Mouse (Mus musculus): ENCODE measurements around the gene Taok3. TPM values are rescaled to one million over a fixed set of nuclear protein-coding genes. Genes with fewer than 3 reads are reported as not detected.

Taok3 gene
- total and polyA plus RNA-seq, 3 experiments = 8.3 to 35.0 (median 17.4) TPM

DNA sequence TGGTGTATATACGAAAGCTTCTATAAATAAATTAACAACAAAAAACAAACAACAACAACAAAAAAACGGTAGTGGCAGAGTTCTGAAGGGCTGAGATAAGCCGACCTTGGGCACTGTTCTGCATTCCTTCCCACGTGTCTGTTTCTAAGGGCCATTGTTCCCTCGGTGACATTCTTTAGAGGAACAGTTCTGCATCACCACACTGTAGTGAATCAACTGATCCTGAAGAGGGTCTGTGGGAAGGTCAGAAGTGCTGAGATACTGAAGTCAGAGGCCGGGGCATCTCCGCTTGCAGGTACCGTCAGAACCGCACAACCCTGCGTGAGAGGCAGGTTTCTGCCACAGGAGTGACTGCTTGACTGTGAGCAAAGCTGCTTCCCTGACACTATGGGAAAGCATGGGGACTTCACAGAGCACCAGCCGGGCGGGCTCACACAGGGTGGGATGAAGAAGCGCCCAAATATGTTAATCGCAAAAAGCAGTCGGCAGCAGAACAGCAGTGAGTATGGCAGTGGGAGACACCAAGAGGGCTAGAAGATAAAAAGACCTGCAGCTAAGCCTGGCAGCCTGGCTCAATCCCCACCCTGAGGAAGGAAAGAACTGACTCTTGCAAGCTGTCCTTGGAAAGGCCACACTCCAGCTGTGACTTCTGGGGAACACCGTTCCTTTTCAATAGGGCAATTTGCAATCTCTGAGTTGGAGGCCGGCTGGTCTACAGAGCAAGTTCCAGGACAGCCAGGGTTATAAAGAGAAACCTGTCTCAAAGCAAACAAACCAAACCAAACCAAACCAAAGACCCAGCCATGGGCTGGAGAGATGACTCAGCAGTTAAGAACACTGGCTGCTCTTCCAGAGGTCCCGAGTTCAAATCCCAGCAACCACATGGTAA is 184.0 kb downstream of the Taok3 start:
- H3K27ac ChIP-seq (ENCODE audit: insufficient read depth, low read depth) = no peak overlapping the region
- in situ Hi-C loops (cut with MboI; ENCODE audit: low pct_ligation_motif_present, low pct_unique_long_range_greater_than_20kb, low sequenced_read_pairs) = no loop called here
- H3K79me2 ChIP-seq (replicated peaks; ENCODE audit: control insufficient read depth, extremely low read depth, insufficient read depth, poor library complexity, severe bottlenecking) = no peaks in the 10 kb centered on the region

DNA sequence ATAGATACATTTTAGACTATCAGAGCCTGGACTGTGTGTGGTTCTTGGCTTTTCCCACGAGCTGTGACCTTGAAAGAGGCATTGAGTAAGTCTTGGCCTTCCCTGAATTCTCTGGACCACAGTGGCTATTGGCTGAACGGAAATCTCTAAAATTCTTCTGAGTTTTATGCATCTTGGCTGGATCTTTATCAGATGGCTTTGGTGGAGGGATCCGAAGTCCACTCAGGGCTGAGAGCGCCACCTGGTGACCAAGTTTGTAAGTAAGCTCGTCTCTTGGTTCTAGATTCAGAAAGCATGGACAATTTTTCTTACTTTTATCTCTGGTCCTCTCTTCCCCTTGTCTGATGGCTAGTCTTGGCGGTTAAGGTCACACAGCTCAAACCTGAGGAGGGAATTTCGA is 185.0 kb downstream of the Taok3 start:
- H3K27me3 ChIP-seq (replicated peaks) = no peaks in the 10 kb centered on the region
- no peak overlapping the region for H3K27ac ChIP-seq (ENCODE audit: insufficient read depth, low read depth)
- DNase-seq (ENCODE audit: extremely low read depth) = peak; percentile 70
- H3K4me2 ChIP-seq (ENCODE audit: insufficient read depth, low read depth, poor library complexity, severe bottlenecking) = no peak overlapping the region
- no peaks in the 10 kb centered on the region for H3K4me1 ChIP-seq (ENCODE audit: control insufficient read depth in 1 of 2, insufficient read depth in 2 of 2)
- H3K9me3 ChIP-seq (replicated peaks; ENCODE audit: low read length) = peaks cover 6% of the 10 kb centered on the region
- TF ChIP-seq MYC (IDR thresholded peaks at IDR 0.05; ENCODE audit: low read depth, low read length) (peak; percentile 47; the same call in 1 of the 2 replicates), SMC3 (IDR thresholded peaks at IDR 0.05; ENCODE audit: low read depth, low read length) (peak; percentile 64), CTCF (conservative IDR thresholded peaks at IDR 0.05 in 1 of 2, IDR thresholded peaks at IDR 0.05 in 1 of 2; ENCODE audit: low read depth in 2 of 2, low read length in 2 of 2) (peak in 1 of 2 experiments; percentile 74; a peak in 2 of 4 replicates), UBTF (IDR thresholded peaks at IDR 0.05; ENCODE audit: low read depth, low read length) (no peak), BHLHE40 (IDR thresholded peaks at IDR 0.05; ENCODE audit: low read depth, low read length) (no peak), JUND (conservative IDR thresholded peaks at IDR 0.05; ENCODE audit: low read depth, low read length) (no peak), RAD21 (IDR thresholded peaks at IDR 0.05; ENCODE audit: low read depth, low read length) (peak; percentile 75)
- H3K9ac ChIP-seq (ENCODE audit: insufficient read depth, low read depth) = no peak overlapping the region
- no peak overlapping the region for H3K4me3 ChIP-seq (replicated peaks in 1 of 3; ENCODE audit: low read depth in 2 of 3, low read length in 2 of 3, poor library complexity in 1 of 3)
- in situ Hi-C loops (cut with MboI; ENCODE audit: low pct_ligation_motif_present, low pct_unique_long_range_greater_than_20kb, low sequenced_read_pairs) (loop anchor here (5.0 kb wide), 1 partner anchor 187 kb away; no protein-coding TSS in a partner anchor), dilution Hi-C loops (cut with MboI; ENCODE audit: extremely low pct_ligation_motif_present, extremely low pct_unique_long_range_greater_than_20kb, low sequenced_read_pairs) (no loop called here)
- no peaks in the 10 kb centered on the region for H3K79me2 ChIP-seq (replicated peaks; ENCODE audit: control insufficient read depth, extremely low read depth, insufficient read depth, poor library complexity, severe bottlenecking)
- H3K36me3 ChIP-seq (replicated peaks in 1 of 2; ENCODE audit: control insufficient read depth in 1 of 2, insufficient read depth in 1 of 2, low read length in 1 of 2) = no peaks in the 10 kb centered on the region

More for the DNA sequence above, 184.0 kb downstream of the Taok3 start:
- no peak overlapping the region for H3K9ac ChIP-seq (ENCODE audit: insufficient read depth, low read depth)
- no peaks in the 10 kb centered on the region for H3K4me1 ChIP-seq (ENCODE audit: control insufficient read depth in 1 of 2, insufficient read depth in 2 of 2)
- H3K4me2 ChIP-seq (ENCODE audit: insufficient read depth, low read depth, poor library complexity, severe bottlenecking) = no peak overlapping the region
- H3K4me3 ChIP-seq (replicated peaks in 1 of 3; ENCODE audit: low read depth in 2 of 3, low read length in 2 of 3, poor library complexity in 1 of 3) = no peak overlapping the region
- peaks cover 6% of the 10 kb centered on the region for H3K9me3 ChIP-seq (replicated peaks; ENCODE audit: low read length)
- no peak for TF ChIP-seq ELF1 (IDR thresholded peaks at IDR 0.05; ENCODE audit: low read depth, low read length)
- TF ChIP-seq BHLHE40 (IDR thresholded peaks at IDR 0.05; ENCODE audit: low read depth, low read length) = no peak
- TF ChIP-seq MEF2A (IDR thresholded peaks at IDR 0.05; ENCODE audit: borderline replicate concordance, low read depth, low read length) = no peak
- no peak for TF ChIP-seq MAFK (IDR thresholded peaks at IDR 0.05; ENCODE audit: insufficient replicate concordance, low read length)
- TF ChIP-seq UBTF (IDR thresholded peaks at IDR 0.05; ENCODE audit: low read depth, low read length) = no peak
- H3K27me3 ChIP-seq (replicated peaks) = no peaks in the 10 kb centered on the region
- no peak for DNase-seq (ENCODE audit: extremely low read depth)
- dilution Hi-C loops (cut with MboI; ENCODE audit: extremely low pct_ligation_motif_present, extremely low pct_unique_long_range_greater_than_20kb, low sequenced_read_pairs) = no loop called here
- no peaks in the 10 kb centered on the region for H3K36me3 ChIP-seq (replicated peaks in 1 of 2; ENCODE audit: control insufficient read depth in 1 of 2, insufficient read depth in 1 of 2, low read length in 1 of 2)

GRCm38 (mm10) chr5:117305754-117306153 is 185.8 kb downstream of the Taok3 start:
- H3K4me1 ChIP-seq (ENCODE audit: control insufficient read depth in 1 of 2, insufficient read depth in 2 of 2) = no peaks in the 10 kb centered on the region
- no peaks in the 10 kb centered on the region for H3K27me3 ChIP-seq (replicated peaks)
- H3K4me2 ChIP-seq (ENCODE audit: insufficient read depth, low read depth, poor library complexity, severe bottlenecking) = no peak overlapping the region
- H3K27ac ChIP-seq (ENCODE audit: insufficient read depth, low read depth) = no peak overlapping the region
- dilution Hi-C loops (cut with MboI; ENCODE audit: extremely low pct_ligation_motif_present, extremely low pct_unique_long_range_greater_than_20kb, low sequenced_read_pairs) (no loop called here), in situ Hi-C loops (cut with MboI; ENCODE audit: low pct_ligation_motif_present, low pct_unique_long_range_greater_than_20kb, low sequenced_read_pairs) (loop anchor here (5.0 kb wide), 1 partner anchor 187 kb away; no protein-coding TSS in a partner anchor)
- H3K9me3 ChIP-seq (replicated peaks; ENCODE audit: low read length) = peaks cover 6% of the 10 kb centered on the region
- no peaks in the 10 kb centered on the region for H3K36me3 ChIP-seq (replicated peaks in 1 of 2; ENCODE audit: control insufficient read depth in 1 of 2, insufficient read depth in 1 of 2, low read length in 1 of 2)
- no peak for DNase-seq (ENCODE audit: extremely low read depth)
- no peak overlapping the region for H3K9ac ChIP-seq (ENCODE audit: insufficient read depth, low read depth)
- no peak for TF ChIP-seq CHD1 (IDR thresholded peaks at IDR 0.05; ENCODE audit: low read depth, low read length)
- peak in 1 of 2 experiments; percentile 8; a peak in 1 of 4 replicates for TF ChIP-seq CTCF (conservative IDR thresholded peaks at IDR 0.05 in 1 of 2, IDR thresholded peaks at IDR 0.05 in 1 of 2; ENCODE audit: low read depth in 2 of 2, low read length in 2 of 2)
- no peak for TF ChIP-seq TCF12 (IDR thresholded peaks at IDR 0.05; ENCODE audit: low read depth, low read length)
- H3K79me2 ChIP-seq (replicated peaks; ENCODE audit: control insufficient read depth, extremely low read depth, insufficient read depth, poor library complexity, severe bottlenecking) = no peaks in the 10 kb centered on the region
- no peak overlapping the region for H3K4me3 ChIP-seq (replicated peaks in 1 of 3; ENCODE audit: low read depth in 2 of 3, low read length in 2 of 3, poor library complexity in 1 of 3)
